Mouse (Mus musculus) intestine, embryonic 15.5 days (tissue): ENCODE measurements around the gene Nlgn1. TPM values are rescaled to one million over a fixed set of nuclear protein-coding genes. Genes with fewer than 3 reads are reported as not detected.

Source experiments
- ATAC-seq: fragments of 200-750 bp; cut with Nextera tagmentation; 2 replicates; pipeline ENCODE4 v1.8.0; 2017; ENCODE audit warnings: moderate TSS enrichment, moderate library complexity
- H3K27ac ChIP-seq: fragments of 300-500 bp; sonication (generic); 2 replicates; pipeline ENCODE4 v1.5.1; 2015; ENCODE audit warnings: mild to moderate bottlenecking, inconsistent platforms
- H3K27me3 ChIP-seq: fragments of 300-500 bp; sonication (generic); replicated peaks from 2 replicates; pipeline ENCODE4 v1.6.1; 2015; ENCODE audit warnings: inconsistent platforms
- H3K36me3 ChIP-seq: fragments of 300-500 bp; sonication (generic); 2 replicates; pipeline ENCODE4 v1.6.1; 2015; ENCODE audit warnings: inconsistent platforms
- H3K4me1 ChIP-seq: fragments of 300-500 bp; sonication (generic); replicated peaks from 2 replicates; pipeline ENCODE4 v1.6.1; 2015; ENCODE audit warnings: inconsistent platforms
- H3K4me2 ChIP-seq: fragments of 300-500 bp; sonication (generic); replicated peaks from 2 replicates; pipeline ENCODE4 v1.6.1; 2015; ENCODE audit warnings: mild to moderate bottlenecking, inconsistent platforms
- H3K4me3 ChIP-seq: fragments of 300-500 bp; sonication (generic); replicated peaks from 2 replicates; pipeline ENCODE4 v1.5.1; 2015; ENCODE audit warnings: inconsistent platforms
- H3K9ac ChIP-seq: fragments of 300-500 bp; sonication (generic); 2 replicates; pipeline ENCODE4 v1.6.1; 2015; ENCODE audit warnings: inconsistent platforms
- H3K9me3 ChIP-seq: fragments of 300-500 bp; sonication (generic); 2 replicates; pipeline ENCODE4 v1.6.1; 2016; ENCODE audit warnings: inconsistent platforms
- WGBS: fragments of 180-500 bp; shearing (Covaris S2); methylation state at CpG from one replicate; pipeline ENCODE4 v1.1.7; 2015; 5-methylcytosine and 5-hydroxymethylcytosine counted together
- polyA plus RNA-seq: library from polyadenylated mRNA; unstranded; fragments of >200 nt; fragmentation: Nextera tagmentation; extraction: Ambion mirVana; gene quantifications from 2 replicates; pipeline ENCODE4 v1.2.1, GENCODE M21; 2015

Gene Nlgn1
- 1.7 and 2.1 TPM in 2 replicates for polyA plus RNA-seq

- Histone ChIP-seq H3K4me1 (0 out of 2 replicates have a peak, but pooled peaks cover 5% of the 10 kb centered on the region), H3K9me3 (no peaks in the 10 kb centered on the region), H3K4me3 (peak within 1 kb of the TSS; percentile 48), H3K9ac (peak within 1 kb of the TSS; percentile 45), H3K4me2 (peak within 1 kb of the TSS; percentile 93), H3K36me3 (no peaks in the 10 kb centered on the region), H3K27ac (no peak within 1 kb of the TSS), H3K27me3 (peaks cover 22% of the 10 kb centered on the region)
- WGBS = 2% methylated on average over 14 of the region's 14 CpGs
- ATAC-seq = 0 out of 2 replicates have a peak, but pooled peaks have one; percentile 26
Measured at GRCm38 (mm10) chr3:26332400-26333238, at the start of gene Nlgn1. TSS of gene Nlgn1 (minus strand) at chr3:26332460.

GRCm38 (mm10) chr3:26378272-26378671, 46.0 kb upstream of the Nlgn1 start:
- no peaks in the 10 kb centered on the region for H3K9me3 ChIP-seq
- no peak overlapping the region for H3K27ac ChIP-seq
- no peaks in the 10 kb centered on the region for H3K27me3 ChIP-seq
- H3K4me3 ChIP-seq = no peak overlapping the region
- 63% methylated on average over 2 of the region's 2 CpGs for WGBS
- no peak overlapping the region for H3K4me2 ChIP-seq
- no peak overlapping the region for H3K9ac ChIP-seq
- H3K36me3 ChIP-seq = no peaks in the 10 kb centered on the region
- no peaks in the 10 kb centered on the region for H3K4me1 ChIP-seq
- ATAC-seq = no peak

- Histone ChIP-seq H3K4me1 (no peaks in the 10 kb centered on the region), H3K4me2 (no peak overlapping the region), H3K27ac (no peak overlapping the region), H3K9me3 (no peaks in the 10 kb centered on the region), H3K4me3 (no peak overlapping the region), H3K9ac (no peak overlapping the region), H3K36me3 (no peaks in the 10 kb centered on the region), H3K27me3 (no peaks in the 10 kb centered on the region)
- ATAC-seq = no peak
- 82% methylated on average over 5 of the region's 5 CpGs for WGBS
Measured at GRCm38 (mm10) chr3:26355082-26355481, 22.8 kb upstream of the Nlgn1 start.

- no peaks in the 10 kb centered on the region for H3K36me3 ChIP-seq
- no peak for ATAC-seq
- no peak overlapping the region for H3K27ac ChIP-seq
- no peaks in the 10 kb centered on the region for H3K4me1 ChIP-seq
- H3K4me2 ChIP-seq = no peak overlapping the region
- H3K27me3 ChIP-seq = no peaks in the 10 kb centered on the region
- 73% methylated on average over 5 of the region's 5 CpGs for WGBS
- no peaks in the 10 kb centered on the region for H3K9me3 ChIP-seq
- no peak overlapping the region for H3K9ac ChIP-seq
- no peak overlapping the region for H3K4me3 ChIP-seq
Measured at GRCm38 (mm10) chr3:26354483-26355030, 22.3 kb upstream of the Nlgn1 start.

- no peak for ATAC-seq
- 0 out of 2 replicates have a peak, but pooled peaks cover 5% of the 10 kb centered on the region for H3K4me1 ChIP-seq
- no peak overlapping the region for H3K4me2 ChIP-seq
- no peak overlapping the region for H3K4me3 ChIP-seq
- H3K9me3 ChIP-seq = no peaks in the 10 kb centered on the region
- H3K36me3 ChIP-seq = no peaks in the 10 kb centered on the region
- 68% methylated on average over 2 of the region's 2 CpGs for WGBS
- peaks cover 11% of the 10 kb centered on the region for H3K27me3 ChIP-seq
- no peak overlapping the region for H3K9ac ChIP-seq
- H3K27ac ChIP-seq = no peak overlapping the region
Measured at GRCm38 (mm10) chr3:26337495-26337894, 5.2 kb upstream of the Nlgn1 start.

- H3K36me3 ChIP-seq = no peaks in the 10 kb centered on the region
- WGBS = 1% methylated on average over 40 of the region's 41 CpGs
- peak overlapping the region; percentile 31; the same call in 1 of the 2 replicates for H3K9ac ChIP-seq
- H3K9me3 ChIP-seq = no peaks in the 10 kb centered on the region
- no peak overlapping the region for H3K27ac ChIP-seq
- H3K4me2 ChIP-seq = peak overlapping the region; percentile 93
- H3K4me1 ChIP-seq = 0 out of 2 replicates have a peak, but pooled peaks cover 5% of the 10 kb centered on the region
- peak overlapping the region; percentile 45 for H3K4me3 ChIP-seq
- ATAC-seq = peak; percentile 63
- H3K27me3 ChIP-seq = peaks cover 22% of the 10 kb centered on the region
Measured at GRCm38 (mm10) chr3:26333239-26333811, 1.1 kb upstream of the Nlgn1 start.

- Histone ChIP-seq H3K9me3 (no peaks in the 10 kb centered on the region), H3K4me3 (peak overlapping the region; percentile 48), H3K27me3 (peaks cover 22% of the 10 kb centered on the region), H3K4me2 (peak overlapping the region; percentile 93), H3K4me1 (0 out of 2 replicates have a peak, but pooled peaks cover 5% of the 10 kb centered on the region), H3K27ac (no peak overlapping the region), H3K36me3 (no peaks in the 10 kb centered on the region), H3K9ac (peak overlapping the region; percentile 45)
- ATAC-seq = peak; percentile 80
- WGBS = under 1% methylated on average over 60 of the region's 60 CpGs
Measured at GRCm38 (mm10) chr3:26331177-26332061, 841 bp downstream of the Nlgn1 start.

GRCm38 (mm10) chr3:26330863-26331176, 1.4 kb downstream of the Nlgn1 start:
- Histone ChIP-seq H3K36me3 (no peaks in the 10 kb centered on the region), H3K9me3 (no peaks in the 10 kb centered on the region), H3K27ac (no peak overlapping the region), H3K4me3 (peak overlapping the region; percentile 48), H3K9ac (no peak overlapping the region), H3K4me2 (peak overlapping the region; percentile 93), H3K27me3 (peaks cover 22% of the 10 kb centered on the region), H3K4me1 (0 out of 2 replicates have a peak, but pooled peaks cover 5% of the 10 kb centered on the region)
- WGBS = 11% methylated on average over 9 of the region's 9 CpGs
- no peak for ATAC-seq

- Histone ChIP-seq H3K4me2 (no peak overlapping the region), H3K9me3 (no peaks in the 10 kb centered on the region), H3K36me3 (no peaks in the 10 kb centered on the region), H3K4me3 (no peak overlapping the region), H3K4me1 (0 out of 2 replicates have a peak, but pooled peaks cover 5% of the 10 kb centered on the region), H3K27ac (no peak overlapping the region), H3K9ac (no peak overlapping the region), H3K27me3 (peaks cover 22% of the 10 kb centered on the region)
- 58% methylated on average over 4 of the region's 4 CpGs for WGBS
- no peak for ATAC-seq
Measured at GRCm38 (mm10) chr3:26330019-26330418, 2.2 kb downstream of the Nlgn1 start.

- peak; percentile 39; the same call in 1 of the 2 replicates for ATAC-seq
Measured at GRCm38 (mm10) chr3:26324510-26324909, 7.8 kb downstream of the Nlgn1 start.

GRCm38 (mm10) chr3:26317397-26317796, 14.9 kb downstream of the Nlgn1 start:
- Histone ChIP-seq H3K4me3 (no peak overlapping the region), H3K27me3 (no peaks in the 10 kb centered on the region), H3K4me2 (no peak overlapping the region), H3K36me3 (no peaks in the 10 kb centered on the region), H3K27ac (no peak overlapping the region), H3K4me1 (no peaks in the 10 kb centered on the region), H3K9ac (no peak overlapping the region), H3K9me3 (no peaks in the 10 kb centered on the region)
- no peak for ATAC-seq
- 83% methylated on average over 2 of the region's 2 CpGs for WGBS

More at GRCm38 (mm10) chr3:26324510-26324909, 7.8 kb downstream of the Nlgn1 start:
- WGBS = 44% methylated on average over 1 of the region's 1 CpGs
- no peak overlapping the region for H3K4me2 ChIP-seq
- no peak overlapping the region for H3K9ac ChIP-seq
- no peaks in the 10 kb centered on the region for H3K27me3 ChIP-seq
- no peaks in the 10 kb centered on the region for H3K9me3 ChIP-seq
- no peaks in the 10 kb centered on the region for H3K4me1 ChIP-seq
- no peaks in the 10 kb centered on the region for H3K36me3 ChIP-seq
- H3K27ac ChIP-seq = no peak overlapping the region
- H3K4me3 ChIP-seq = no peak overlapping the region
